Mouse (Mus musculus): Measurements from ENCODE around the gene Fam71b. TPM values are rescaled to one million over a fixed set of nuclear protein-coding genes. Genes with fewer than 3 reads are reported as not detected.

Gene Fam71b
- polyA plus RNA-seq, 1 experiment from 2014 or later = not detected

DNA sequence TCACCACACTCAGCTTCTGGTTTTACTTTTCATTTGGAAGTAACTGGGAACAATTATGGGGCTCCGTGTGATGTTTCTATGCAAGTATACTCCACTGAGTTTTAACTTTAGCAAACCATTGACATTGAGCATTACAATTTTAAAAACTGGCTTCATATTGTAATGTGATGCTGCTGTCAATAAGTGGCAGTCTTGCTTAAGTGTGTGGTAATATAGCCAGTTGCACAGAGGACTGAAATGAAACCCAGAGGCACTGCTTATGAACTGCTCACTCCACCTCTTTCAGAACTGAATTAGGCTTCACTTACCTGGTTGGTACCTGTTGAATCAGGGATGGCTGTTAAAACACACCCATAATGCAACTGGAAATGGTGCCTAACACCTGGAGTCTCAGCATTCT, 46.8 kb downstream of the Fam71b start:
- Histone ChIP-seq H3K4me3 (no peak overlapping the region), H3K27ac (no peak overlapping the region), H3K9ac (no peak overlapping the region), H3K36me3 (peaks cover 16% of the 10 kb centered on the region), H3K27me3 (no peaks in the 10 kb centered on the region), H3K9me3 (replicated peaks) (no peaks in the 10 kb centered on the region), H3K4me1 (no peaks in the 10 kb centered on the region), H3K4me2 (replicated peaks) (no peak overlapping the region)
- ATAC-seq (ENCODE audit: low FRiP score) = no peak
- 90% methylated on average over 1 of the region's 1 CpGs for WGBS

GRCm38 (mm10) chr11:46443979-46444378, 47.6 kb downstream of the Fam71b start:
- Histone ChIP-seq H3K9me3 (replicated peaks) (no peaks in the 10 kb centered on the region), H3K4me1 (no peaks in the 10 kb centered on the region), H3K4me2 (replicated peaks) (no peak overlapping the region), H3K4me3 (no peak overlapping the region), H3K9ac (no peak overlapping the region), H3K36me3 (peaks cover 16% of the 10 kb centered on the region), H3K27me3 (no peaks in the 10 kb centered on the region), H3K27ac (no peak overlapping the region)
- WGBS = 91% methylated on average over 5 of the region's 5 CpGs
- ATAC-seq (ENCODE audit: low FRiP score) = no peak

DNA sequence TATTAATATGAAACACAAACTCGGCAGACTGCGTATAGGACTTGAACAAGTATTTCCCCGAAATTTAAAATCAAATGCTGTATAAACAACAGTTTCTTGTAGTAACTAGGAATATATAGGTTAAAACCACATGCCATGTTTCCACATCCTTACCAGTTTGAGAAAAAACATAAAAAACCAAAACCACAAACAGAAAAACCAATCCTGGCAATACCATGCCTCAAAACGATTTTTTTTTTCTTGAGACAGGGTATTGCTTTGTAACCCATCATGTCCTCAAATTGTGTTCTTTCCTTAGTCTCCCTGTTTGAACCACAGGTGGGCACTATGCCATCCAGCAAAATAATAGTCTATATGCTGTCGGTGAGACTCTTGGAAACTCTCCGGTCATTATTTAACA, 49.8 kb downstream of the Fam71b start:
- no peaks in the 10 kb centered on the region for H3K9me3 ChIP-seq (replicated peaks)
- ATAC-seq (ENCODE audit: low FRiP score) = no peak
- H3K27me3 ChIP-seq = no peaks in the 10 kb centered on the region
- H3K4me2 ChIP-seq (replicated peaks) = no peak overlapping the region
- WGBS = 93% methylated on average over 6 of the region's 6 CpGs
- peaks cover 9% of the 10 kb centered on the region for H3K36me3 ChIP-seq
- H3K4me3 ChIP-seq = no peak overlapping the region
- H3K4me1 ChIP-seq = no peaks in the 10 kb centered on the region
- H3K9ac ChIP-seq = no peak overlapping the region
- H3K27ac ChIP-seq = no peak overlapping the region

- Histone ChIP-seq H3K27ac (no peak overlapping the region), H3K9me3 (replicated peaks) (no peaks in the 10 kb centered on the region), H3K9ac (no peak overlapping the region), H3K4me1 (no peaks in the 10 kb centered on the region), H3K27me3 (no peaks in the 10 kb centered on the region), H3K36me3 (peaks cover 5% of the 10 kb centered on the region; the same call in 1 of the 2 replicates), H3K4me3 (no peak overlapping the region), H3K4me2 (replicated peaks) (no peak overlapping the region)
- ATAC-seq (ENCODE audit: low FRiP score) = no peak
- 83% methylated on average over 13 of the region's 13 CpGs for WGBS
These were observed 51.5 kb downstream of the Fam71b start for GRCm38 (mm10) chr11:46447644-46448484.

- 83% methylated on average over 11 of the region's 11 CpGs for WGBS
- Histone ChIP-seq H3K4me3 (no peak overlapping the region), H3K9ac (no peak overlapping the region), H3K9me3 (replicated peaks) (no peaks in the 10 kb centered on the region), H3K27me3 (no peaks in the 10 kb centered on the region), H3K4me1 (no peaks in the 10 kb centered on the region), H3K27ac (no peak overlapping the region), H3K36me3 (no peaks in the 10 kb centered on the region), H3K4me2 (replicated peaks) (no peak overlapping the region)
- ATAC-seq (ENCODE audit: low FRiP score) = no peak
These were observed 53.2 kb downstream of the Fam71b start for GRCm38 (mm10) chr11:46449461-46450080.

- WGBS = 76% methylated on average over 6 of the region's 6 CpGs
- Histone ChIP-seq H3K4me1 (no peaks in the 10 kb centered on the region), H3K4me2 (replicated peaks) (no peak within 1 kb of the TSS), H3K9me3 (replicated peaks) (no peaks in the 10 kb centered on the region), H3K27ac (no peak within 1 kb of the TSS), H3K4me3 (no peak within 1 kb of the TSS), H3K36me3 (no peaks in the 10 kb centered on the region), H3K27me3 (no peaks in the 10 kb centered on the region), H3K9ac (no peak within 1 kb of the TSS)
- ATAC-seq (ENCODE audit: low FRiP score) = no peak
These were observed 58.2 kb downstream of the Fam71b start, which contains the start of gene Havcr2 for GRCm38 (mm10) chr11:46454453-46455045. Havcr2 (plus strand) TSS chr11:46454935.

Other genes with a start within 250 kb of the Fam71b start
- gene Nipal4, start 230.1 kb upstream of the Fam71b start, polyA plus RNA-seq (2016; fragmentation: Nextera tagmentation; extraction: Ambion mirVana) = 0.72 and 0.90 TPM in 2 replicates
- gene Fndc9, start 161.0 kb upstream of the Fam71b start, polyA plus RNA-seq (2016; fragmentation: Nextera tagmentation; extraction: Ambion mirVana) = 1.1 TPM in 2 replicates
- 65.1 and 68.3 TPM in 2 replicates for gene Cyfip2, start 83.7 kb upstream of the Fam71b start, polyA plus RNA-seq (2016; fragmentation: Nextera tagmentation; extraction: Ambion mirVana)
- 0.05 TPM in 1 of 2 replicates, not detected in the other for gene Itk, start 7.0 kb upstream of the Fam71b start, polyA plus RNA-seq (2016; fragmentation: Nextera tagmentation; extraction: Ambion mirVana)
- gene Med7, start 40.4 kb downstream of the Fam71b start, polyA plus RNA-seq (2016; fragmentation: Nextera tagmentation; extraction: Ambion mirVana) = 79.3 and 85.9 TPM in 2 replicates
- gene Havcr2, start 58.4 kb downstream of the Fam71b start, polyA plus RNA-seq (2016; fragmentation: Nextera tagmentation; extraction: Ambion mirVana) = 0.14 and 0.35 TPM in 2 replicates
- gene Gm12169, start 127.7 kb downstream of the Fam71b start, polyA plus RNA-seq (2016; fragmentation: Nextera tagmentation; extraction: Ambion mirVana) = not detected in 2 replicates
- not detected in 2 replicates for gene BC053393, start 175.0 kb downstream of the Fam71b start, polyA plus RNA-seq (2016; fragmentation: Nextera tagmentation; extraction: Ambion mirVana)
- gene Dppa1, start 232.7 kb downstream of the Fam71b start, polyA plus RNA-seq (2016; fragmentation: Nextera tagmentation; extraction: Ambion mirVana) = not detected in 2 replicates